Mouse (Mus musculus) spleen, adult 2 months (tissue): ENCODE measurements around the gene Cox6b1.

Experiments used
- CTCF ChIP-seq: fragments of 200-500 bp; IDR thresholded peaks from 2 replicates; pipeline ENCODE4 v1.5.1; 2011; ENCODE audit warnings: mild to moderate bottlenecking, inconsistent platforms; ENCODE audit not compliant: insufficient read depth, insufficient read length, insufficient replicate concordance; ENCODE audit errors: extremely low read depth
- POLR2A ChIP-seq: fragments of 200-500 bp; IDR thresholded peaks from 2 replicates; pipeline ENCODE4 v1.6.1; 2011; ENCODE audit warnings: low read depth, low read length, inconsistent platforms

- TF ChIP-seq CTCF (no peak), POLR2A (no peak)
Observed at GRCm38 (mm10) chr7:30572969-30573368, 53.0 kb downstream of the Cox6b1 start.
